Mouse (Mus musculus): ENCODE measurements around the gene Diaph2. TPM values are rescaled to one million over a fixed set of nuclear protein-coding genes. Genes with fewer than 3 reads are reported as not detected.

The Diaph2 gene
- polyA plus RNA-seq, 1 experiment from 2014 or later, result 10.3 TPM

GRCm38 (mm10) chrX:129745976-129746375 lies 3.6 kb upstream of the Diaph2 start:
- Histone ChIP-seq H3K36me3 (ENCODE audit: insufficient read depth) (no peaks in the 10 kb centered on the region), H3K27me3 (ENCODE audit: insufficient read depth, low read length) (no peaks in the 10 kb centered on the region), H3K9ac (no peak overlapping the region), H3K4me3 (ENCODE audit: low read depth, low read length) (no peak overlapping the region), H3K9me3 (ENCODE audit: low read depth, low read length) (no peaks in the 10 kb centered on the region), H3K4me1 (ENCODE audit: insufficient read depth) (no peaks in the 10 kb centered on the region), H3K27ac (ENCODE audit: low read depth) (no peak overlapping the region), H3K4me2 (no peak overlapping the region)
- no peak for TF ChIP-seq CTCF (IDR thresholded peaks at IDR 0.05; ENCODE audit: low read depth)
- ATAC-seq (ENCODE audit: insufficient read depth) (no peak), DNase-seq (no peak)
- WGBS, result 72% methylated on average over 3 of the region's 3 CpGs

- no peak for DNase-seq
- Histone ChIP-seq H3K4me3 (ENCODE audit: low read depth, low read length) (peak overlapping the region; percentile 52), H3K4me2 (peak overlapping the region; percentile 54), H3K9ac (peak overlapping the region; percentile 56; the same call in 1 of the 2 replicates), H3K27ac (ENCODE audit: low read depth) (no peak overlapping the region), H3K9me3 (ENCODE audit: low read depth, low read length) (no peaks in the 10 kb centered on the region), H3K36me3 (ENCODE audit: insufficient read depth) (no peaks in the 10 kb centered on the region), H3K27me3 (ENCODE audit: insufficient read depth, low read length) (no peaks in the 10 kb centered on the region), H3K4me1 (ENCODE audit: insufficient read depth) (no peaks in the 10 kb centered on the region)
- 0% methylated on average over 1 of the region's 1 CpGs for WGBS
- no peak for TF ChIP-seq CTCF (IDR thresholded peaks at IDR 0.05; ENCODE audit: low read depth)
- peak; percentile 10; the same call in 1 of the 2 replicates for ATAC-seq (ENCODE audit: insufficient read depth)
These were observed 440 bp upstream of the Diaph2 start for GRCm38 (mm10) chrX:129749102-129749501.

GRCm38 (mm10) chrX:129750094-129750569 lies 590 bp downstream of the Diaph2 start:
- 19% methylated on average over 30 of the region's 31 CpGs for WGBS
- Histone ChIP-seq H3K4me3 (ENCODE audit: low read depth, low read length) (peak overlapping the region; percentile 52), H3K4me1 (ENCODE audit: insufficient read depth) (no peaks in the 10 kb centered on the region), H3K27ac (ENCODE audit: low read depth) (peak overlapping the region; percentile 60), H3K4me2 (peak overlapping the region; percentile 54), H3K9ac (peak overlapping the region; percentile 56), H3K9me3 (ENCODE audit: low read depth, low read length) (no peaks in the 10 kb centered on the region), H3K27me3 (ENCODE audit: insufficient read depth, low read length) (no peaks in the 10 kb centered on the region), H3K36me3 (ENCODE audit: insufficient read depth) (no peaks in the 10 kb centered on the region)
- ATAC-seq (ENCODE audit: insufficient read depth), result peak; percentile 76
- DNase-seq, result peak; percentile 36
- TF ChIP-seq CTCF (IDR thresholded peaks at IDR 0.05; ENCODE audit: low read depth), result no peak

GRCm38 (mm10) chrX:129750606-129751005 lies 1.1 kb downstream of the Diaph2 start:
- ATAC-seq (ENCODE audit: insufficient read depth) (peak; percentile 19), DNase-seq (no peak)
- H3K9me3 ChIP-seq (ENCODE audit: low read depth, low read length), result no peaks in the 10 kb centered on the region
- H3K4me1 ChIP-seq (ENCODE audit: insufficient read depth), result no peaks in the 10 kb centered on the region
- H3K27me3 ChIP-seq (ENCODE audit: insufficient read depth, low read length), result no peaks in the 10 kb centered on the region
- H3K36me3 ChIP-seq (ENCODE audit: insufficient read depth), result no peaks in the 10 kb centered on the region
- peak overlapping the region; percentile 60; the same call in 1 of the 2 replicates for H3K27ac ChIP-seq (ENCODE audit: low read depth)
- TF ChIP-seq CTCF (IDR thresholded peaks at IDR 0.05; ENCODE audit: low read depth), result no peak
- peak overlapping the region; percentile 54 for H3K4me2 ChIP-seq
- peak overlapping the region; percentile 56 for H3K9ac ChIP-seq
- 6% methylated on average over 6 of the region's 6 CpGs for WGBS
- H3K4me3 ChIP-seq (ENCODE audit: low read depth, low read length), result peak overlapping the region; percentile 52

- Histone ChIP-seq H3K4me3 (ENCODE audit: low read depth, low read length) (no peak overlapping the region), H3K36me3 (ENCODE audit: insufficient read depth) (no peaks in the 10 kb centered on the region), H3K4me2 (no peak overlapping the region), H3K9ac (no peak overlapping the region), H3K27me3 (ENCODE audit: insufficient read depth, low read length) (no peaks in the 10 kb centered on the region), H3K27ac (ENCODE audit: low read depth) (no peak overlapping the region), H3K9me3 (ENCODE audit: low read depth, low read length) (no peaks in the 10 kb centered on the region), H3K4me1 (ENCODE audit: insufficient read depth) (no peaks in the 10 kb centered on the region)
- DNase-seq (peak; percentile 37), ATAC-seq (ENCODE audit: insufficient read depth) (no peak; the same call in 1 of the 2 replicates)
- TF ChIP-seq CTCF (IDR thresholded peaks at IDR 0.05; ENCODE audit: low read depth), result no peak
These were observed 7.1 kb downstream of the Diaph2 start for GRCm38 (mm10) chrX:129756606-129757005.

- Histone ChIP-seq H3K9me3 (ENCODE audit: low read depth, low read length) (no peaks in the 10 kb centered on the region), H3K4me3 (ENCODE audit: low read depth, low read length) (no peak overlapping the region), H3K27me3 (ENCODE audit: insufficient read depth, low read length) (no peaks in the 10 kb centered on the region), H3K36me3 (ENCODE audit: insufficient read depth) (no peaks in the 10 kb centered on the region), H3K4me2 (no peak overlapping the region), H3K9ac (no peak overlapping the region), H3K27ac (ENCODE audit: low read depth) (no peak overlapping the region), H3K4me1 (ENCODE audit: insufficient read depth) (no peaks in the 10 kb centered on the region)
- 62% methylated on average over 2 of the region's 2 CpGs for WGBS
- no peak for TF ChIP-seq CTCF (IDR thresholded peaks at IDR 0.05; ENCODE audit: low read depth)
- peak; percentile 72 for DNase-seq
- ATAC-seq (ENCODE audit: insufficient read depth), result peak; percentile 56; the same call in 1 of the 2 replicates
These were observed 13.1 kb downstream of the Diaph2 start for GRCm38 (mm10) chrX:129762649-129763048.

GRCm38 (mm10) chrX:129765378-129765777 lies 15.8 kb downstream of the Diaph2 start:
- H3K4me2 ChIP-seq, result no peak overlapping the region
- DNase-seq (no peak), ATAC-seq (ENCODE audit: insufficient read depth) (no peak)
- H3K27me3 ChIP-seq (ENCODE audit: insufficient read depth, low read length), result no peaks in the 10 kb centered on the region
- no peaks in the 10 kb centered on the region for H3K4me1 ChIP-seq (ENCODE audit: insufficient read depth)
- H3K9ac ChIP-seq, result no peak overlapping the region
- no peak for TF ChIP-seq CTCF (IDR thresholded peaks at IDR 0.05; ENCODE audit: low read depth)
- no peak overlapping the region for H3K4me3 ChIP-seq (ENCODE audit: low read depth, low read length)
- no peak overlapping the region for H3K27ac ChIP-seq (ENCODE audit: low read depth)
- H3K36me3 ChIP-seq (ENCODE audit: insufficient read depth), result no peaks in the 10 kb centered on the region
- WGBS, result 73% methylated on average over 2 of the region's 2 CpGs
- H3K9me3 ChIP-seq (ENCODE audit: low read depth, low read length), result no peaks in the 10 kb centered on the region
